Mouse (Mus musculus) liver, embryonic 12.5 days (tissue): ENCODE measurements around the gene Cptp. TPM values are rescaled to one million over a fixed set of nuclear protein-coding genes. Genes with fewer than 3 reads are reported as not detected.

ENCODE experiments used
- ATAC-seq: fragments of 200-750 bp; cut with Nextera tagmentation; 2 replicates; pipeline ENCODE4 v1.8.0; 2017; ENCODE audit warnings: moderate number of reproducible peaks, mild to moderate bottlenecking, moderate library complexity
- H3K27ac ChIP-seq: fragments of 300-500 bp; sonication (generic); 2 replicates; pipeline ENCODE4 v1.5.1; 2016; ENCODE audit warnings: mild to moderate bottlenecking
- H3K27me3 ChIP-seq: fragments of 300-500 bp; sonication (generic); replicated peaks from 2 replicates; pipeline ENCODE4 v1.6.1; 2016; ENCODE audit warnings: mild to moderate bottlenecking, moderate library complexity
- H3K36me3 ChIP-seq: fragments of 300-500 bp; sonication (generic); 2 replicates; pipeline ENCODE4 v1.6.1; 2016; ENCODE audit warnings: mild to moderate bottlenecking, moderate library complexity
- H3K4me1 ChIP-seq: fragments of 300-500 bp; sonication (generic); 2 replicates; pipeline ENCODE4 v1.6.1; 2016
- H3K4me2 ChIP-seq: fragments of 300-500 bp; sonication (generic); 2 replicates; pipeline ENCODE4 v1.6.1; 2016; ENCODE audit warnings: mild to moderate bottlenecking, moderate library complexity
- H3K4me3 ChIP-seq: fragments of 300-500 bp; sonication (generic); 2 replicates; pipeline ENCODE4 v1.5.1; 2016; ENCODE audit warnings: mild to moderate bottlenecking, moderate library complexity
- H3K9ac ChIP-seq: fragments of 300-500 bp; sonication (generic); 2 replicates; pipeline ENCODE4 v1.6.1; 2016; ENCODE audit warnings: mild to moderate bottlenecking, moderate library complexity
- H3K9me3 ChIP-seq: fragments of 300-500 bp; sonication (generic); replicated peaks from 2 replicates; pipeline ENCODE4 v1.6.1; 2016; ENCODE audit warnings: mild to moderate bottlenecking, moderate library complexity
- WGBS: fragments of 180-500 bp; shearing (Covaris S2); methylation state at CpG from one replicate; pipeline ENCODE4 v1.1.7; 2016; ENCODE audit not compliant: insufficient replicate concordance; 5-methylcytosine and 5-hydroxymethylcytosine counted together
- polyA plus RNA-seq: library from polyadenylated mRNA; unstranded; fragments of >200 nt; fragmentation: Nextera tagmentation; extraction: Ambion mirVana; gene quantifications from 2 replicates; pipeline ENCODE4 v1.2.1, GENCODE M21; 2016

The Cptp gene
- polyA plus RNA-seq, 1 experiment from 2014 or later, result 10.3 TPM

DNA sequence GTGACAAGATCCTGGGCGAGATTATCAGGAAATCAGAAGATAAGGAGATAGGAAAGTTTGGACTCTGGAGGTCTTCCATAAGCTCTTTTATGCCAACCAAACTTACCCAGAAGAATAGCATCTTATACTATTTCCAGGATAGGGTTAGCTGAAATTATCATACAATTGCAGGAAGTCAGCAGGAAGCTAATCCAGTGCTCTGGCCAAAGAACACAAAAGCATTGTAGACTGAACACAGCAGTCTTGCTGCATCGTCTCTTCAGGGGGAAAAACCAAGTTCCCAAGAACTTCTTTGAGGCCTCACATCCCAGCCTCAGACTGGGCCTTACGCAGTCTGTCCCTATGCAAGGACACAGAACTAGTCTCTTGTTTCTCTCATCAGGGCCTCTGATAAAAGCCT lies 14.3 kb upstream of the Cptp start:
- no peaks in the 10 kb centered on the region for H3K4me1 ChIP-seq
- H3K4me2 ChIP-seq, result no peak overlapping the region
- H3K27ac ChIP-seq, result 0 out of 2 replicates have a peak overlapping the region, but pooled peaks have one; percentile 17
- peaks cover 66% of the 10 kb centered on the region for H3K36me3 ChIP-seq
- ATAC-seq, result no peak
- no peaks in the 10 kb centered on the region for H3K9me3 ChIP-seq
- H3K4me3 ChIP-seq, result no peak overlapping the region
- H3K9ac ChIP-seq, result no peak overlapping the region
- no peaks in the 10 kb centered on the region for H3K27me3 ChIP-seq
- 53% methylated on average over 3 of the region's 3 CpGs for WGBS

DNA sequence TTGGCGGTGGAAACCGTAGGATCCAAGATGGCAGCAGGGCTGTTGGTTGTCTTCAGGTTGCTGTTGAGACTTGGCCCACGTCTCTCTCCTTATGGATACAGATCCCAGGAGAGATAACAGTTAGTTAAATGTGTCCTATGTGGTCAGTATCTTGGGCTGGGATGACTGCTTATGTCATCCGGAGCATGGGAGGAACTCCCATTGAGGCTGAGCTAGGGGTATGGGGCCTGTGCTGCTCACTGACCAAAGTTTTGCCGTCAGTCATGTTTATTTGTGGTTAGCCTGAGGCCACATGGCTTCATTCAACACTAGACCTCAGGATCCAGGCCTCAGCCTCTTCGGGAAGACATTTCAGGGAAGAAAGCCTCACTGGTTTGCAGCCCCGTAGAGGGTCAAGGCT lies 2.2 kb upstream of the Cptp start:
- Histone ChIP-seq H3K4me3 (no peak overlapping the region), H3K36me3 (peaks cover 53% of the 10 kb centered on the region), H3K27ac (no peak overlapping the region), H3K27me3 (no peaks in the 10 kb centered on the region), H3K4me1 (peaks cover 36% of the 10 kb centered on the region), H3K4me2 (0 out of 2 replicates have a peak overlapping the region, but pooled peaks have one; percentile 5), H3K9ac (no peak overlapping the region), H3K9me3 (no peaks in the 10 kb centered on the region)
- 77% methylated on average over 7 of the region's 7 CpGs for WGBS
- no peak for ATAC-seq

DNA sequence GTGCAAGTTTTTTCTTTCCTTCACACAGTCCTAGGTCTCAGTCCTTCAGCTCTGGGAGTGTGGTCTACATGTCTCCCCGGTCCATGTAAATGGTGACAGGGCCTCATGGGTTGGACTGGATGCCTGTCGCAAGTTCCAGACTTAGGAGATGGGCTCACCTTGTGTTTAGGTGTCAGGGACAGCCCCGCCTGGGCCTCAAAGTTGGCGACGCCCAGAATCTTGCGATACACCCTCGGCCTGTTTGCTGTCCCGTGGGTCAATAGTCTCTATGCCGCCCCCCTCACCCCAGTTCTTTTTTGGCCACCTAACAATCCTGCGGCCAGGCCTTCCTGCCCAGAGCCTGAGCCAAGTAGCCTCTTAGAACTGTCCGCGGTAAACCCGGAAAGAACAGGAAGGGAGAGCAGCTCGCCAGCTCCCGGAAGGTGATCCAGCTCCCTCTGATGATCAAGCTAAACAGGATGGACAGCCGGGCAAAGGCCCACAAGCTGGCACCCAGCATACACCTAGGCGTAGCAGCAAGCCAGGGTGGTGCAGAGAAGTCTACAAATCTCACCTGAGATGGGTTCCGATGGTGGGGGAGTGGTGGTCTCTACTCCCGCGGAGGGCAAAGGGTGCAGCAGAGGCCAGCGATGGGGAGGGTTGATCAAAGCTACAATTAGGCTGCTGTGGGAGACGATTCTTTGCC lies 484 bp downstream of the Cptp start:
- Histone ChIP-seq H3K4me1 (peaks cover 36% of the 10 kb centered on the region), H3K4me2 (peak overlapping the region; percentile 94), H3K36me3 (peaks cover 50% of the 10 kb centered on the region), H3K9me3 (no peaks in the 10 kb centered on the region), H3K27me3 (no peaks in the 10 kb centered on the region), H3K27ac (peak overlapping the region; percentile 55), H3K4me3 (peak overlapping the region; percentile 71), H3K9ac (peak overlapping the region; percentile 76)
- peak; percentile 42 for ATAC-seq
- 5% methylated on average over 22 of the region's 22 CpGs for WGBS

DNA sequence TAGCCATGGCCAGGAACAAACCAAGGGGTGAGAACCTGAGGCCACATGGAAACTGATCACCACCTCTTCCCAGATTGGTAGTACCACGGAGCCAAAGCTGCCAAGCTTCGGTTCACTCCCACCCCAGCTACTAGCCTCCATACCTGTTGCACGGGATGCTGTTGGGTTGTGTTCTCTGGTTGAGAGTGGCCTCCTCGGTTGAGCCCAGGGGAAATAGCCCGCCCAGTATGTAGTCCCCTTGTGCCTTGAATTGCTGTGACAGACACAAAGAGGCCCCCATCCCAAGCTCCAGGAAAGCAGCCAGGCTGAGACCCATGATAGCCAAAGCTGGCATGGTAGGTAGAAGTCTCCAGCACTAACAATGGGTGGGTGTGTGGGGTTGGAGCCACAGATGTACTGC lies 6.2 kb downstream of the Cptp start, which contains the start of gene Tas1r3:
Tas1r3 (minus strand) TSS at position 362 of the 400 bp plus-strand sequence.
- Histone ChIP-seq H3K9ac (no peak within 1 kb of the TSS), H3K4me1 (peaks cover 6% of the 10 kb centered on the region), H3K9me3 (no peaks in the 10 kb centered on the region), H3K36me3 (peaks cover 62% of the 10 kb centered on the region), H3K27me3 (no peaks in the 10 kb centered on the region), H3K4me2 (no peak within 1 kb of the TSS), H3K4me3 (no peak within 1 kb of the TSS), H3K27ac (no peak within 1 kb of the TSS)
- ATAC-seq, result no peak
- 61% methylated on average over 5 of the region's 5 CpGs for WGBS

DNA sequence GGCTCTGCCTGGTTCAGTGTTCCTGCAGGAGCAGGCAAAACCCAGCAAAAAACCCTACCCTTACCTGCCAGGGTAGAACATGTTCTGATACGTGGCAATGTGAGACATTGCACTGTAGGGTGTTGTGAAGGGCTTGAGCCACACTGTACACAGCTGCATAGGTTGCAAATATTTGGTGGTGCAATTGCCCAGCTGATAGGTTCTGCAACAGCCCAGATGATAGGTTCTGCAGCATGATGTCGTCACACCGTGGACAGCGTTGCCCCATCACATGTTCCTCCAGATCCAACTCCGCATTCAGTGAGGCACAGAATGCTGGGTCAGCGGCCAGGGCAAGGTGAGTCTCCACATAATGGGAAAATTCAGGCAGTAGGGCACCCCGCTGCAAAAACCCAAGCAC lies 7.5 kb downstream of the Cptp start:
- no peaks in the 10 kb centered on the region for H3K27me3 ChIP-seq
- ATAC-seq, result no peak
- H3K27ac ChIP-seq, result no peak overlapping the region
- H3K9ac ChIP-seq, result no peak overlapping the region
- H3K36me3 ChIP-seq, result peaks cover 71% of the 10 kb centered on the region
- H3K4me3 ChIP-seq, result no peak overlapping the region
- peaks cover 6% of the 10 kb centered on the region for H3K4me1 ChIP-seq
- WGBS, result 80% methylated on average over 7 of the region's 7 CpGs
- no peak overlapping the region for H3K4me2 ChIP-seq
- no peaks in the 10 kb centered on the region for H3K9me3 ChIP-seq

DNA sequence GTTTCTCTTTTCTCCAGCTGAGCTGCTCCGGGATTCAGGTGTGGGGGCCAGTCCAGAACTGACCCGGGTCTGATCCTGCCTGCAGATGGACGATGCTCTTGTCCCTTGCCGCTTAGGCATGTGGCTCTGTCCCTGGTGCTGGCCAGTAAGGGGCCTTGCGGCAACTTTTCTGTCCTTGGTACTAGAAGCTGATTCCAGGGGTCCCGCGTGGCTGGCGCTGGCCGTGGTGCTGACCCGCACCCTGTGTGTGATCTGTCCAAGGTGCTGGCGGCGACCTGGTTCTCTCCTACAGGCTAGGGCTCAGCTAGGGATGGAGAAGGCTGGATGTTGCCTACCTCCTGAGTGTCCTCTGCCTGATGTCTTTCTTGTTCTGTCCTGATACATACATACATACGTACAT lies 9.9 kb downstream of the Cptp start:
- Histone ChIP-seq H3K4me1 (peaks cover 22% of the 10 kb centered on the region), H3K27me3 (no peaks in the 10 kb centered on the region), H3K9me3 (no peaks in the 10 kb centered on the region), H3K4me2 (no peak overlapping the region), H3K9ac (no peak overlapping the region), H3K27ac (no peak overlapping the region), H3K4me3 (no peak overlapping the region), H3K36me3 (peaks cover 71% of the 10 kb centered on the region)
- peak; percentile 16; the same call in 1 of the 2 replicates for ATAC-seq
- WGBS, result 40% methylated on average over 13 of the region's 13 CpGs

DNA sequence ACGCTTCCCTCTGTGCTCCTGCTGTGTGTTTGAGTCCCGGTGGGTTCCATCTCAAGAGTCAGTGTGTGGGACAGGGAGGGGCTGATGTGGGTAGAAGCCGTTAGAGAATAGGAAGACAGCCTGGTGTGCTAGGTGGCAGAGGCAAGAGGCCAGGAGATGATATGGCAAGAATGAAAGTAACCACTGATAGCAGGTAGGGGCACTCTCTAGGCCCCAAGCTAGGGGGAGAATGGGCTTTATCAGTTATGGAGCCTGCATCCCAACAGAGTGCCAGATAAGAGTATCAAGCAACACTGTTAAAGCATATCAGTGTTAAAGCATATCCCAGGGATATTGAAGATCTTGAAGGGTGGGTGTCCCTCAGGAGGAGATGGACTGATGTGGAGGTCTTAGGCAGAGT lies 12.4 kb downstream of the Cptp start:
- Histone ChIP-seq H3K27ac (no peak overlapping the region), H3K9me3 (no peaks in the 10 kb centered on the region), H3K27me3 (no peaks in the 10 kb centered on the region), H3K9ac (no peak overlapping the region), H3K36me3 (peaks cover 84% of the 10 kb centered on the region), H3K4me2 (peak overlapping the region; percentile 26), H3K4me3 (no peak overlapping the region), H3K4me1 (peaks cover 22% of the 10 kb centered on the region)
- ATAC-seq, result peak; percentile 57
- 45% methylated on average over 3 of the region's 3 CpGs for WGBS

DNA sequence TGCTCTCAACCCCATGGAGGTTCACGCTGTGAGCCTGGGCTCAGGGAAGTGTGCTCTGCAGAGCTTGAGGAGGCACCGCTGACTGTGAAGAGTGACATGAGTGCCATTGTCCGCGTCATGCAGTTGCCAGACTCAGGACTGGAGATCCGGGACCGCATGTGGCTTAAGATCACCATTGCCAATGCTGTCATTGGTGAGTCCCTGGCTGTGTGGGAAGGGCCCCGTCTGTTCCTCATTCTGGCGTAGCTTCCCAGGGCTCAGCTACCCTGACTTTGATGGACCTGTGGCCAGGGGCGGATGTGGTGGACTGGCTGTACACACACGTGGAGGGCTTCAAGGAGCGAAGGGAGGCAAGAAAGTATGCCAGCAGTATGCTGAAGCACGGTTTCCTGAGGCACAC lies 13.2 kb downstream of the Cptp start:
- H3K27me3 ChIP-seq, result no peaks in the 10 kb centered on the region
- ATAC-seq, result no peak
- H3K4me3 ChIP-seq, result no peak overlapping the region
- no peak overlapping the region for H3K27ac ChIP-seq
- no peaks in the 10 kb centered on the region for H3K9me3 ChIP-seq
- peaks cover 79% of the 10 kb centered on the region for H3K36me3 ChIP-seq
- no peak overlapping the region for H3K9ac ChIP-seq
- WGBS, result 80% methylated on average over 12 of the region's 12 CpGs
- peaks cover 24% of the 10 kb centered on the region for H3K4me1 ChIP-seq
- peak overlapping the region; percentile 26; the same call in 1 of the 2 replicates for H3K4me2 ChIP-seq

DNA sequence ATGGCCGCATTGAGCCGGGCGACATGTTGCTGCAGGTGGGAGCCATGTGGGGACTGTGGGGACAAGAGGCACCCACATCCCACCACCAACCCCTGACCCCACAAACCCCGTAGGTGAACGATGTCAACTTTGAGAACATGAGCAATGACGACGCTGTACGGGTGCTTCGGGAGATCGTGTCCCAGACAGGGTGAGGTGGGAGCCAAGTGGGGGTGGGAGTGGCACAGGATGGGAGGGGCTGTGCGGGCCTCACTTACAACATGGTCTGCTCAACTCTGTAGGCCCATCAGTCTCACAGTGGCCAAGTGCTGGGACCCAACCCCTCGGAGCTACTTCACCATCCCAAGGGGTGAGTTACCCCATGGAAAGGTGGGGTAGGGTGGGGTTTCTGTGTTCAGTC lies 14.2 kb downstream of the Cptp start:
- Histone ChIP-seq H3K4me3 (no peak overlapping the region), H3K27ac (no peak overlapping the region)
- no peak for ATAC-seq

DNA sequence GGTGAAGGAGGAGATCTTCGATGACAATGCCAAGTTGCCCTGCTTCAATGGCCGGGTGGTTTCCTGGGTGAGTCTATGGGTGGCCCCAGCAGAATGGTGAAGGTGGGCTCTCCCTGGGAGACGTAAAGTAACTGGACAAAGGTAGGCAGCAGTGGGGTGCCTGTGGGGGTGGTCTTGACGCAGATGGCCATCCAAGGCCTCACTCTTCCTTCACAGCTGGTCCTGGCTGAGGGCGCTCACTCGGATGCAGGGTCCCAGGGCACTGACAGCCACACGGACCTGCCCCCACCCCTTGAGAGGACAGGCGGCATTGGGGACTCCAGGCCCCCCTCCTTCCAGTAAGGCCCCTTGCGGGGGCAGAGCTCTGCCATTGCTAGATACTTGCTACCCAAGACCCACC lies 15.8 kb downstream of the Cptp start:
- WGBS, result 80% methylated on average over 9 of the region's 9 CpGs
- no peak for ATAC-seq
- H3K9me3 ChIP-seq, result no peaks in the 10 kb centered on the region
- no peak overlapping the region for H3K9ac ChIP-seq
- H3K4me2 ChIP-seq, result no peak overlapping the region
- no peak overlapping the region for H3K4me3 ChIP-seq
- H3K27ac ChIP-seq, result no peak overlapping the region
- H3K27me3 ChIP-seq, result no peaks in the 10 kb centered on the region
- H3K4me1 ChIP-seq, result peaks cover 49% of the 10 kb centered on the region
- H3K36me3 ChIP-seq, result peaks cover 54% of the 10 kb centered on the region

More for the DNA sequence above, 14.2 kb downstream of the Cptp start:
- Histone ChIP-seq H3K4me2 (no peak overlapping the region), H3K36me3 (peaks cover 68% of the 10 kb centered on the region), H3K4me1 (peaks cover 33% of the 10 kb centered on the region), H3K9me3 (no peaks in the 10 kb centered on the region), H3K9ac (no peak overlapping the region), H3K27me3 (no peaks in the 10 kb centered on the region)
- WGBS, result 93% methylated on average over 12 of the region's 12 CpGs

DNA sequence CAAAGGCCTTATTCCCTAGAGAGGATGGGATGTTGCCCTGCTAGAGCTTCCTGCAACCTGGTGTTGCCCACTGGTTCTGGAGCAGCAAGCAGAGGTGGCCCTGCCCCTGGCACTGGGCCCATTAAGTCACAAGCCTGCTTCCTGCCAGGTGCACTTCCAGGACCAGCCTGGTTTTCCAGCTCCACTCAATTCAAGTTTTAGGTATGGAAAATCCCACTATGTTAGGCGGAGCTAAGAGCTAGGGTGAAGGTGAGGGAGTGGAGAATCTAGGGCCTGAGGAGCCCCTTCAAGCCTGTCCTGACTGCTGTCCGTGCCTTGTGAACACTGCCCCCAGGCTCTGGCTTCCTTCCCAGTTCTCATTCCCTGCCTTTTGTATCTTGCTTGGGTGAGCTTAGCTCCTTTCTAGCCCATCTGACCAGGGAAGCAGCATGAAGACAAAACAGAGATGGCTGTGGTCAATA lies 17.3 kb downstream of the Cptp start:
- Histone ChIP-seq H3K4me1 (peaks cover 53% of the 10 kb centered on the region), H3K4me3 (no peak overlapping the region), H3K27me3 (no peaks in the 10 kb centered on the region), H3K9ac (no peak overlapping the region), H3K36me3 (peaks cover 40% of the 10 kb centered on the region), H3K4me2 (no peak overlapping the region), H3K27ac (no peak overlapping the region), H3K9me3 (no peaks in the 10 kb centered on the region)
- WGBS, result 73% methylated on average over 2 of the region's 2 CpGs
- no peak for ATAC-seq

DNA sequence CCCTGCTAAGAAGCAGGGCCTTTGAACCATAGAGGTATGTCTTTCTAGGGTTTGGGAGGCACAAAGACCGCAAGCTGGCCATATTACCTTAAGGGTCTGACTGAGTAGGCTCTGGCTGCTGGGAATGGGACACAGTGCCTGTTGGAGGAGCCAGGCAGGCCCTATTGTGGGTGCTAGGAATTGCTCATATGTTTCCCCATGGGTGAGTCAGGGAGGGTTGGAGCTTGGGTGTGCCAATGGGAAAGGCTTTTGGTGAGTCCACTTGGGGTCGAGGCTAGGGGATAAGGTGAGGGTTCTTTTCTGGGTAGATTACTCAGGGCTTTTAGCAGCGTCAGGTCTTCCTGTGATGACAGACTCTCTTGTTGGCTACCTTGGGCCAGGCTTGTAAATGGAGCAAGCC lies 17.9 kb downstream of the Cptp start:
- H3K9ac ChIP-seq, result no peak overlapping the region
- H3K36me3 ChIP-seq, result peaks cover 33% of the 10 kb centered on the region
- H3K4me2 ChIP-seq, result no peak overlapping the region
- peaks cover 53% of the 10 kb centered on the region for H3K4me1 ChIP-seq
- no peak for ATAC-seq
- H3K27ac ChIP-seq, result no peak overlapping the region
- 86% methylated on average over 3 of the region's 3 CpGs for WGBS
- H3K27me3 ChIP-seq, result no peaks in the 10 kb centered on the region
- H3K4me3 ChIP-seq, result no peak overlapping the region
- H3K9me3 ChIP-seq, result no peaks in the 10 kb centered on the region
